Mouse (Mus musculus) limb, embryonic 10.5 days (tissue): ENCODE measurements at regions not wholly inside any gene's neighbourhood (a gene's known extent, or its start where the extent isn't known, plus 50 kb on each side); places are given as distances from the start of the nearest gene placed in this dataset.

ENCODE experiments used
- DNase-seq: peaks from one replicate; pipeline ENCODE4 v3.0.0-alpha.2; 2017; ENCODE audit warnings: low spot score
- H3K27ac ChIP-seq: fragments of 300-500 bp; sonication (generic); 2 replicates; pipeline ENCODE4 v1.5.1; 2016; ENCODE audit warnings: mild to moderate bottlenecking
- H3K27me3 ChIP-seq: fragments of 300-500 bp; sonication (generic); 2 replicates; pipeline ENCODE4 v1.6.1; 2016; ENCODE audit warnings: low read depth, mild to moderate bottlenecking; ENCODE audit not compliant: poor library complexity, severe bottlenecking
- H3K36me3 ChIP-seq: fragments of 300-500 bp; sonication (generic); 2 replicates; pipeline ENCODE4 v1.6.1; 2016; ENCODE audit warnings: mild to moderate bottlenecking, moderate library complexity
- H3K4me1 ChIP-seq: fragments of 300-500 bp; sonication (generic); 2 replicates; pipeline ENCODE4 v1.6.1; 2016
- H3K4me3 ChIP-seq: fragments of 300-500 bp; sonication (generic); 2 replicates; pipeline ENCODE4 v1.5.1; 2016; ENCODE audit warnings: mild to moderate bottlenecking, moderate library complexity
- H3K9me3 ChIP-seq: fragments of 300-500 bp; sonication (generic); replicated peaks from 2 replicates; pipeline ENCODE4 v1.6.1; 2016; ENCODE audit warnings: mild to moderate bottlenecking
- WGBS: fragments of 180-500 bp; shearing (Covaris S2); methylation state at CpG from one replicate; pipeline ENCODE4 v1.1.7; 2016; 5-methylcytosine and 5-hydroxymethylcytosine counted together

DNA sequence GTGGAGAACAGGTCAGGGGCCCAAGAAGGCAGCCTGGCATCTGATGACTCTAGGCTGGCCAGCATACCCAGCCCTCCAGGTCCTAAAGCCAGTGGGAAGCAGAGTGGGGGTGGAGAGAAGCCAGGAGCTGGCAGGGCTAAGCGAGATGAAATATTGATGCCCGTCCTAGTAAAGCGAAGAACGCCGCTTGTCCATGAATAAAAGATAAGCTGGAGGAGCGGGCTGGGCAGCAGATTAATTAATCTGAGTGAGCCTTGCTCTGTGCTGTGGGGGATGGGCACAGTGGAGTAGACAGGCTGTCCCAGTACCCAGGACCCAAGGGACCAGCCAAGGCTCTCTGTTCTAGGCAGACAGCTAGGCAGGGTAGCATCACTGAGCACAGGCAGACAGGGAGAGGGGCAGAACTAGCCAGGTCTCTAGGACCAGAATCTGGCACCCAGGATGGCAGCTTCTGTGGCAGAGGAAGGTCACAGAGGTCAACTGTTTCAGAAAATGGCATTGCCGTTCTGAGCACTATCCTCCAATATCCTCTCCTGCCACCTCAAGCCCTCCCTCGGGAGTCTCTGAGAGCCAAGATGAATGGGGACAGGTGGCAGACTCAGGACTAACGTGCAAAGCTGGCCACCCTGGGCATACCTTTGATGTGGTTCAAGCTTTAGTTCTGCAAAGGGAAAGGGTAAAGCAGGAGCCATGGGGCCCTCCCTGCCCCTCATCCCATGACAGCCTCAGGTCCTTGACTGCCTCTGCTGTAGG lies 73.0 kb upstream of the Thy1 start:
- WGBS = 64% methylated on average over 9 of the region's 9 CpGs

DNA sequence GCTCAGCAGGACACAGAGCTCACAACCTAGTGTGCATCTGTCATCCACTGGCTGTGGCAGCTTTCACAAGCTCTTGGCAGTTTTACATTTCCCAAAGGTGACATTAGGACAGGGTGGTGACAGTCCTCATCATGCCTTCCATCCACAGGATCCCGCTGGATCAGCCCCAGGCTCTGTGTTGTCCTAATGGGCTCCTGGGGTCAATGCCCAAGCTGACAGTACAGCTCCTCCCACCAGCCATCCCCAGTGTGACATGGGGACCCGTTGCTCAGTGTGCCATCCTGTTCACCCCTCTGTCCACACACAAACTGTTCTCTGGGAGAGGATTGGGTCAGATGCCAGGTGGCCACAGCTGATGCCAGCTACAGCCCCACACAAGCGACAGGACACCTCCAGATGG lies 72.3 kb upstream of the Thy1 start:
- Histone ChIP-seq H3K27ac (no peak overlapping the region), H3K4me1 (no peaks in the 10 kb centered on the region; the same call in 1 of the 2 replicates), H3K36me3 (no peaks in the 10 kb centered on the region), H3K27me3 (peaks cover 8% of the 10 kb centered on the region; the same call in 1 of the 2 replicates), H3K4me3 (no peak overlapping the region), H3K9me3 (no peaks in the 10 kb centered on the region)
- no peak for DNase-seq
- WGBS = 48% methylated on average over 3 of the region's 3 CpGs

More for the DNA sequence above, 73.0 kb upstream of the Thy1 start:
- H3K27ac ChIP-seq = no peak overlapping the region
- no peaks in the 10 kb centered on the region for H3K9me3 ChIP-seq
- H3K4me3 ChIP-seq = no peak overlapping the region
- no peaks in the 10 kb centered on the region; the same call in 1 of the 2 replicates for H3K4me1 ChIP-seq
- no peak for DNase-seq
- H3K36me3 ChIP-seq = no peaks in the 10 kb centered on the region
- H3K27me3 ChIP-seq = peaks cover 8% of the 10 kb centered on the region; the same call in 1 of the 2 replicates

GRCm38 (mm10) chr9:43972290-43972689 lies 70.9 kb upstream of the Thy1 start:
- no peaks in the 10 kb centered on the region; the same call in 1 of the 2 replicates for H3K4me1 ChIP-seq
- H3K27ac ChIP-seq = no peak overlapping the region
- no peaks in the 10 kb centered on the region for H3K9me3 ChIP-seq
- 6% methylated on average over 3 of the region's 3 CpGs for WGBS
- no peak overlapping the region for H3K4me3 ChIP-seq
- peaks cover 8% of the 10 kb centered on the region; the same call in 1 of the 2 replicates for H3K27me3 ChIP-seq
- no peaks in the 10 kb centered on the region for H3K36me3 ChIP-seq
- DNase-seq = peak; percentile 70

- Histone ChIP-seq H3K4me3 (no peak overlapping the region), H3K36me3 (no peaks in the 10 kb centered on the region), H3K9me3 (no peaks in the 10 kb centered on the region), H3K27ac (no peak overlapping the region), H3K27me3 (peaks cover 5% of the 10 kb centered on the region; the same call in 1 of the 2 replicates), H3K4me1 (no peaks in the 10 kb centered on the region)
- 82% methylated on average over 2 of the region's 2 CpGs for WGBS
- DNase-seq = no peak
These were observed 67.8 kb upstream of the Thy1 start for GRCm38 (mm10) chr9:43975405-43975804.

GRCm38 (mm10) chr9:43976366-43976765 lies 66.8 kb upstream of the Thy1 start:
- Histone ChIP-seq H3K27me3 (0 out of 2 replicates have a peak, but pooled peaks cover 4% of the 10 kb centered on the region), H3K9me3 (no peaks in the 10 kb centered on the region), H3K27ac (no peak overlapping the region), H3K36me3 (no peaks in the 10 kb centered on the region), H3K4me1 (0 out of 2 replicates have a peak, but pooled peaks cover 4% of the 10 kb centered on the region), H3K4me3 (no peak overlapping the region)
- 91% methylated on average over 5 of the region's 5 CpGs for WGBS
- no peak for DNase-seq

GRCm38 (mm10) chr9:43977773-43978172 lies 65.4 kb upstream of the Thy1 start:
- Histone ChIP-seq H3K4me1 (0 out of 2 replicates have a peak, but pooled peaks cover 5% of the 10 kb centered on the region), H3K4me3 (no peak overlapping the region), H3K27me3 (0 out of 2 replicates have a peak, but pooled peaks cover 5% of the 10 kb centered on the region), H3K36me3 (no peaks in the 10 kb centered on the region), H3K27ac (no peak overlapping the region), H3K9me3 (no peaks in the 10 kb centered on the region)
- WGBS = 92% methylated on average over 3 of the region's 3 CpGs
- DNase-seq = no peak

- H3K27ac ChIP-seq = peak overlapping the region; percentile 42; the same call in 1 of the 2 replicates
- 0 out of 2 replicates have a peak, but pooled peaks cover 11% of the 10 kb centered on the region for H3K27me3 ChIP-seq
- peaks cover 14% of the 10 kb centered on the region; the same call in 1 of the 2 replicates for H3K4me1 ChIP-seq
- no peak overlapping the region for H3K4me3 ChIP-seq
- DNase-seq = no peak
- no peaks in the 10 kb centered on the region for H3K9me3 ChIP-seq
- 42% methylated on average over 8 of the region's 8 CpGs for WGBS
- H3K36me3 ChIP-seq = no peaks in the 10 kb centered on the region
These were observed 61.8 kb upstream of the Thy1 start for GRCm38 (mm10) chr9:43981376-43981775.

GRCm38 (mm10) chr9:43982359-43982889 lies 60.8 kb upstream of the Thy1 start:
- DNase-seq = no peak
- H3K36me3 ChIP-seq = no peaks in the 10 kb centered on the region

GRCm38 (mm10) chr9:43983220-43983619 lies 60.0 kb upstream of the Thy1 start:
- H3K4me1 ChIP-seq = peaks cover 16% of the 10 kb centered on the region
- 69% methylated on average over 2 of the region's 2 CpGs for WGBS
- H3K27me3 ChIP-seq = 0 out of 2 replicates have a peak, but pooled peaks cover 11% of the 10 kb centered on the region
- H3K27ac ChIP-seq = no peak overlapping the region
- H3K9me3 ChIP-seq = no peaks in the 10 kb centered on the region
- no peaks in the 10 kb centered on the region for H3K36me3 ChIP-seq
- no peak for DNase-seq
- no peak overlapping the region for H3K4me3 ChIP-seq

More at GRCm38 (mm10) chr9:43982359-43982889, 60.8 kb upstream of the Thy1 start:
- Histone ChIP-seq H3K27me3 (0 out of 2 replicates have a peak, but pooled peaks cover 11% of the 10 kb centered on the region), H3K9me3 (no peaks in the 10 kb centered on the region), H3K4me1 (peaks cover 14% of the 10 kb centered on the region; the same call in 1 of the 2 replicates), H3K4me3 (no peak overlapping the region), H3K27ac (no peak overlapping the region)
- WGBS = 74% methylated on average over 5 of the region's 5 CpGs

DNA sequence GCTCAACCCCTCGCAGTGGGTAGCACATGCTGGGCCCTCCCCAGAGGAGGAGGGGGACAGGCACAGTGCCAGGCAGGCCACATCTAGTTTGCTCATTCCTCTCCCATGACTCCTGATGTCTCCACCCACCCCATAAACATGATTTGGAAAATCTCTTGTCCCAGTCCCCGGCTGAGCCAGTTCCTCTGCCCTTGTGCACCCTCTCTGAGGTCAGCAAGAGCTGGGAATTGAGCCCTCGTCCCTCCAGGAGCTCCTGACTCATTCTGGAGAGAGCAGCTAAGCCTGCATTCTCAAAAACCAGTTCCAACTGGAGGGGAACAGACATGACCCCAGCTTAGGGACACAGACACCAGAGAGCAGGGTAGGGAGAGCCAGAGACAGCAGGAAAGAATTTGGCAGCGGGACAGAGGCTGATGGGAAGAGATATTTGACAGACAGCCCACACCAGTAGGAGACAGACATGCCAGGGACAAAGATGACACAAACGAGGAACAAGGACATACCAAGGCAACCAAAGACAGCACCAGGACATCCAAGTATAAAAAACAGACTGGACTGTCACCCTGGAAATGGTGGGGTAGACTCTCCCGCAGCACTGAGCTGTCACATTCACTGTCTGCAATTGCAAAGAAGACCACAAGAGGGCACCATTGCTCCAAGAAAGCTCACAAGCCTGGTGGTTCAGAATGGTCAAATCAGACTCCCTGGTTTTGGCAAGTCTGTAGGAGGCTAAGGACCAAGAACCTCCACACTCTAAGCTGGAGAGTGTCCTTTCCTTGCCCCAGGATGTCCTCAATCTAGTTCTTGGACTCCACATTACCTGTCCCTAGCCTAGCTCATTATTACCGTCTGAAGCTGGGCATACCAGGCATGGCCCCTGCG lies 58.8 kb upstream of the Thy1 start:
- Histone ChIP-seq H3K4me1 (peaks cover 28% of the 10 kb centered on the region), H3K27ac (no peak overlapping the region), H3K27me3 (0 out of 2 replicates have a peak, but pooled peaks cover 11% of the 10 kb centered on the region), H3K4me3 (no peak overlapping the region), H3K36me3 (no peaks in the 10 kb centered on the region), H3K9me3 (no peaks in the 10 kb centered on the region)
- WGBS = 52% methylated on average over 8 of the region's 8 CpGs
- DNase-seq = peak; percentile 91

DNA sequence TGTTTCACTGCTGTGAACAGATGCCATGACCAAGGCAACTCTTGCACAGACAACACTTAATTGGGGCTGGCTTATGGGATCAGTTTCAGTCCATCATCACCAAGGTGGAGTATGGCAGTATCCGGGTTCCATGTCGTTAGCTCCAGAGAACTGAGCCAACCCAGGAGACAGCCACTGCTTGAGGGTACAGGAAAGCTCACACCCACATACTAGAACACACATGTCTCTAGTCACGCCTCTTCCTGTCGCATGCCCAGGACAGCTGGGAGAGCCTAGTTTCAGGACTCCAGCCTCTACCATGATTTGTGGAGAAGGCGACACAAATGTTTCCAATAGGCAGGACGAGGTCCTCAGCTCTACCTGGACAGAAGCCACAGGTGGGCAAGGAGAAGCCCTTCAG lies 55.2 kb upstream of the Thy1 start:
- DNase-seq = no peak
- Histone ChIP-seq H3K36me3 (no peaks in the 10 kb centered on the region), H3K27me3 (0 out of 2 replicates have a peak, but pooled peaks cover 6% of the 10 kb centered on the region), H3K4me3 (no peak overlapping the region), H3K27ac (no peak overlapping the region; the same call in 1 of the 2 replicates), H3K9me3 (no peaks in the 10 kb centered on the region), H3K4me1 (peaks cover 42% of the 10 kb centered on the region)
- WGBS = 89% methylated on average over 6 of the region's 6 CpGs
